Mouse (Mus musculus) myocyte (in vitro differentiated cells): Measurements from ENCODE around the gene Smpd4. TPM values are rescaled to one million over a fixed set of nuclear protein-coding genes. Genes with fewer than 3 reads are reported as not detected.

Experiments
- H3K27me3 ChIP-seq: one replicate; pipeline ENCODE4 v1.6.1; 2011; ENCODE audit not compliant: control insufficient read depth, insufficient read depth, insufficient read length
- H3K36me3 ChIP-seq: one replicate; pipeline ENCODE4 v1.6.1; 2011; ENCODE audit not compliant: control insufficient read depth, insufficient read depth
- H3K4me2 ChIP-seq: one replicate; pipeline ENCODE4 v1.6.1; 2011; ENCODE audit warnings: low read depth, control low read depth
- H3K4me3 ChIP-seq: one replicate; pipeline ENCODE4 v1.5.1; 2011; ENCODE audit warnings: mild to moderate bottlenecking, control low read depth, moderate library complexity
- H3K79me2 ChIP-seq: one replicate; pipeline ENCODE4 v1.6.1; 2011; ENCODE audit not compliant: control insufficient read depth, insufficient read depth
- H3ac ChIP-seq: one replicate; pipeline ENCODE4 v1.6.1; 2011; ENCODE audit not compliant: control insufficient read depth, insufficient read length
- CEBPB ChIP-seq: IDR thresholded peaks from 2 replicates; pipeline ENCODE4 v1.6.1; 2011; ENCODE audit warnings: mild to moderate bottlenecking, moderate library complexity; ENCODE audit not compliant: poor library complexity, insufficient read depth, severe bottlenecking
- E2F4 ChIP-seq: IDR thresholded peaks from one replicate; pipeline ENCODE4 v1.6.1; 2011; ENCODE audit warnings: mild to moderate bottlenecking, control low read depth, moderate library complexity; ENCODE audit not compliant: insufficient read depth
- MAX ChIP-seq: IDR thresholded peaks from one replicate; pipeline ENCODE4 v1.6.1; 2011; ENCODE audit warnings: low read depth, mild to moderate bottlenecking, control low read depth
- MYOD1 ChIP-seq, 3 experiments: IDR thresholded peaks; one replicate each; pipeline ENCODE4 v1.6.1; 2011; ENCODE audit warnings: control low read depth in 2 of 3, low read depth in 2 of 3, mild to moderate bottlenecking in 2 of 3, moderate library complexity in 1 of 3; ENCODE audit not compliant: insufficient read length in 2 of 3, control insufficient read depth in 1 of 3
- MYOG ChIP-seq, 3 experiments: IDR thresholded peaks; one replicate each; pipeline ENCODE4 v1.6.1; 2011; ENCODE audit warnings: control low read depth in 2 of 3, low read depth in 2 of 3, mild to moderate bottlenecking in 2 of 3; ENCODE audit not compliant: insufficient read length in 2 of 3, control insufficient read depth in 1 of 3, insufficient read depth in 1 of 3
- POLR2A ChIP-seq: IDR thresholded peaks from one replicate; pipeline ENCODE4 v1.6.1; 2011; ENCODE audit warnings: low read depth, mild to moderate bottlenecking, control low read depth, moderate library complexity; ENCODE audit not compliant: insufficient read length
- POLR2AphosphoS2 ChIP-seq: IDR thresholded peaks from one replicate; pipeline ENCODE4 v1.6.1; 2011; ENCODE audit warnings: low read depth, control low read depth; ENCODE audit not compliant: insufficient read length
- REST ChIP-seq: IDR thresholded peaks from one replicate; pipeline ENCODE4 v1.6.1; 2011; ENCODE audit warnings: mild to moderate bottlenecking, control low read depth, moderate library complexity; ENCODE audit not compliant: insufficient read depth, insufficient read length
- SRF ChIP-seq: IDR thresholded peaks from one replicate; pipeline ENCODE4 v1.6.1; 2011; ENCODE audit warnings: low read depth; ENCODE audit not compliant: control insufficient read depth, insufficient read length
- TCF12 ChIP-seq: IDR thresholded peaks from one replicate; pipeline ENCODE4 v1.6.1; 2011; ENCODE audit warnings: mild to moderate bottlenecking, control low read depth; ENCODE audit not compliant: poor library complexity, insufficient read depth, severe bottlenecking
- TCF3 ChIP-seq: IDR thresholded peaks from one replicate; pipeline ENCODE4 v1.6.1; 2011; ENCODE audit warnings: low read depth, control low read depth; ENCODE audit not compliant: insufficient read length
- USF1 ChIP-seq: IDR thresholded peaks from one replicate; pipeline ENCODE4 v1.6.1; 2011; ENCODE audit warnings: low read depth, mild to moderate bottlenecking, control low read depth, moderate library complexity
- polyA plus RNA-seq: library from polyadenylated mRNA; unstranded; fragments of >200 nt; fragmentation: generic; extraction: Trizol; gene quantifications from one replicate; pipeline ENCODE4 v1.2.1, GENCODE M21; 2012; ENCODE audit warnings: missing spikeins

Gene Smpd4
- polyA plus RNA-seq, 1 experiment = 15.2 TPM

GRCm38 (mm10) chr16:17642311-17642710, 23.2 kb downstream of the Smpd4 start:
- no peak overlapping the region for H3K4me2 ChIP-seq
- no peaks in the 10 kb centered on the region for H3K79me2 ChIP-seq
- H3K27me3 ChIP-seq = no peaks in the 10 kb centered on the region
- no peak overlapping the region for H3ac ChIP-seq
- no peak overlapping the region for H3K4me3 ChIP-seq
- peaks cover 19% of the 10 kb centered on the region for H3K36me3 ChIP-seq
- no peak for TF ChIP-seq TCF12
- TF ChIP-seq MYOD1 (IDR thresholded peaks at IDR 0.05; ENCODE audit: control insufficient read depth in 1 of 3, insufficient read length in 2 of 3, low read depth in 2 of 3) = no peak
- no peak for TF ChIP-seq REST
- TF ChIP-seq E2F4 = no peak
- TF ChIP-seq POLR2A = no peak
- TF ChIP-seq MAX = no peak
- no peak for TF ChIP-seq TCF3
- no peak for TF ChIP-seq SRF
- TF ChIP-seq USF1 = no peak

- Histone ChIP-seq H3K36me3 (peaks cover 15% of the 10 kb centered on the region), H3K4me2 (no peak overlapping the region), H3K27me3 (no peaks in the 10 kb centered on the region), H3K79me2 (no peaks in the 10 kb centered on the region), H3K4me3 (no peak overlapping the region), H3ac (no peak overlapping the region)
- TF ChIP-seq E2F4 (no peak), POLR2AphosphoS2 (no peak), MYOD1 (IDR thresholded peaks at IDR 0.05; ENCODE audit: control insufficient read depth in 1 of 3, insufficient read length in 2 of 3, low read depth in 2 of 3) (no peak), MAX (no peak), REST (no peak), SRF (no peak), MYOG (IDR thresholded peaks at IDR 0.05; ENCODE audit: control insufficient read depth in 1 of 3, insufficient read depth in 1 of 3, insufficient read length in 2 of 3, low read depth in 2 of 3) (no peak), POLR2A (no peak), TCF3 (no peak), USF1 (no peak), TCF12 (no peak), CEBPB (no peak)
These were observed 24.4 kb downstream of the Smpd4 start for GRCm38 (mm10) chr16:17643437-17643990.

- peak within 1 kb of the TSS; percentile 81 for H3K4me2 ChIP-seq
- no peaks in the 10 kb centered on the region for H3K79me2 ChIP-seq
- peaks cover 12% of the 10 kb centered on the region for H3K36me3 ChIP-seq
- H3K4me3 ChIP-seq = peak within 1 kb of the TSS; percentile 17
- no peak within 1 kb of the TSS for H3ac ChIP-seq
- no peaks in the 10 kb centered on the region for H3K27me3 ChIP-seq
- TF ChIP-seq POLR2AphosphoS2 = peak; percentile 18
- no peak for TF ChIP-seq MAX
- TF ChIP-seq POLR2A = peak; percentile 48
These were observed 27.4 kb downstream of the Smpd4 start, which contains the start of gene Ccdc74a for GRCm38 (mm10) chr16:17646310-17647114. Gene Ccdc74a, plus strand, starts transcription at chr16:17646470.

- peak overlapping the region; percentile 17 for H3K4me3 ChIP-seq
- H3K4me2 ChIP-seq = peak overlapping the region; percentile 81
- peaks cover 12% of the 10 kb centered on the region for H3K36me3 ChIP-seq
- TF ChIP-seq POLR2AphosphoS2 (peak; percentile 34), MYOD1 (IDR thresholded peaks at IDR 0.05; ENCODE audit: control insufficient read depth in 1 of 3, insufficient read length in 2 of 3, low read depth in 2 of 3) (no peak)
- no peaks in the 10 kb centered on the region for H3K79me2 ChIP-seq
- no peak overlapping the region for H3ac ChIP-seq
- H3K27me3 ChIP-seq = no peaks in the 10 kb centered on the region
These were observed 28.0 kb downstream of the Smpd4 start for GRCm38 (mm10) chr16:17647156-17647555.

GRCm38 (mm10) chr16:17647566-17648340, 28.6 kb downstream of the Smpd4 start:
- H3K27me3 ChIP-seq = no peaks in the 10 kb centered on the region
- TF ChIP-seq CEBPB (no peak), POLR2A (peak; percentile 11)
- no peaks in the 10 kb centered on the region for H3K79me2 ChIP-seq
- H3ac ChIP-seq = no peak overlapping the region
- H3K4me3 ChIP-seq = no peak overlapping the region
- H3K4me2 ChIP-seq = no peak overlapping the region
- peaks cover 11% of the 10 kb centered on the region for H3K36me3 ChIP-seq
